Mouse (Mus musculus) layer of hippocampus, adult 11-12 months (tissue): ENCODE measurements around the gene Spata5.
"Not testable (repeated sequence)": the region's sequence is repeated elsewhere in the genome, so short reads cannot be mapped to it uniquely, and the experiment has no call there.

Source experiments
- DNase-seq: peaks from one replicate; pipeline ENCODE4 v3.0.0; 2022; ENCODE audit warnings: low spot score

Gene Spata5

GRCm38 (mm10) chr3:37569661-37570566 is 150.2 kb downstream of the Spata5 start:
- no peak for DNase-seq

DNA sequence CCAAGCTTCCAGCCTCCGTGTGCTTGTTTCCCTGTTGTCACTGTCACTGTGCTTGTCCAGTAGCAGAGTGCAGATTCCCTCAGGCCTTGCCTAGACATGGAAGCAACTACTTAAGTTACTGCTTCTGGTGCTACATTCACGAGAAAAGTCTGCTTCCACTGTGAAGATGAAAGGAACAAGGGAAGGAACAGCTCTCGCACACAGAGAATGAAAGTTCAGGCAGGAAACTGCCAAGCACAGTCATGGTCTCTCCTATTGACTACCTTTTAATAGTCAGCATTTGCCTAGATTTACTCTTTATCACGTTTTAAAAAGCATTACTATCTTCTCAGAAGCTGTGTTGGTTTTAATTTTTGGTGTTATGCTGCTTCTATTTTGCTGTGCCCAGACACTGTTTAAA is 151.9 kb downstream of the Spata5 start:
- DNase-seq, result no peak

GRCm38 (mm10) chr3:37572066-37572465 is 152.4 kb downstream of the Spata5 start:
- DNase-seq, result no peak

- no peak for DNase-seq
Measured at GRCm38 (mm10) chr3:37576840-37577239, 157.1 kb downstream of the Spata5 start.

DNA sequence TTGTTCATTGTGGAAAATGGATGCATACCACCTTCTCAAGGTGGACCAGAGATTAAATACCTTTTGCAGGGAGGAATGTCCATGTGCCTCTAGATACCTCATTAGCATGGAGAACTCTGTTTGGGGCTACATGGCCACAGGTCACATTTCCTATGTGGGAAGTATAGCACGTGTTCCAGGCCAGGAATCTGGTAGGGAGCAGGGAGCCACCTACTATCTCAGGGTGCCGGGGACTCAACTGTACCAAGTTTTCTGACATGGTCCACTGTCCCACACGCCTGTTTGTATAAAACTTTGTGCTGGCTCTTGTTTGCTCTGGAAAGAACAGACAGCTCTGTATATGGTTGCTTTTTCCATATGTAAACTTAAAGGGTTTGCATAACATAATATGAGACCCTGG is 158.0 kb downstream of the Spata5 start:
- DNase-seq, result no peak

DNA sequence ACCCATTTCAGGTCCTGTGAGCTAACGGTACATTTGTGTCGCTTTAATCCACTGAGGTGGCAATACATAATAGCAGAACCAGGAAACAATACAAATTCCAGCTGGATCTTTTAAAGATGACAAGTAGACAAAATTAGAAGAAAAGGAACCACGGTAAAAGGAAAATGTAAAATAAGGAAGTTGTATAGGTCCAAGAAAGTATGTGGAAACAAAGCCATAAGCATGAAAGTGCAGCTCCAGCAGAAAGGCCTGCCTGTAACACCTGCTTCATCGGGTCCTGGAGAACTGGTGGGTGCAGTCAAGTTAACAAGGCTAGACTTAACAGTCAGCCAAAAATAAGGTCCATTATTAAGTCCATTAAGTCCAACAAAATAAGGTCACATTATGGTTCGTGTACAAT is 164.9 kb downstream of the Spata5 start:
- no peak for DNase-seq

GRCm38 (mm10) chr3:37585967-37586730 is 166.5 kb downstream of the Spata5 start:
- DNase-seq, result peak; percentile 9

GRCm38 (mm10) chr3:37586731-37587578 is 167.3 kb downstream of the Spata5 start:
- DNase-seq, result no peak

- no peak for DNase-seq
Measured at GRCm38 (mm10) chr3:37595721-37596120, 176.0 kb downstream of the Spata5 start.

DNA sequence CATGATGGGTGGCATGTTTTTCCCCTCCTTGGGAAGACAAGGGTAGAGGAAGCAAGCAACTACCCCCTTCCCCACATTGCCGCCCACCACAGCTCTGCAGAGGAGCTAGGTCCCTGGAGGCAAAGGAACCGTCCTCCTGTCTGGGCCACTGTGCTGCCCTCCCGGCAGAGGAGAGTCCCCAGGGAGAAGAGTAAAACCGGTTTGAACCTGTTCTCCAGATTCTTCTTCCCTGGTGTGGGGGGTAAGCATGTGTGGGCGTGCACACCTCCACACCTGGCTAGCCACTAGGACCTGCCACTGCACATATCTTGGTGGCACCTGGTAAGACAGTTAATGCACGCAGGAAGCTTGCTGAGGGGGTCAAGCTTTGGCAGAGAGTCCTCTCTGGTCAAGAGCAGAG is 176.8 kb downstream of the Spata5 start:
- DNase-seq, result no peak

- no peak for DNase-seq
Measured at GRCm38 (mm10) chr3:37597200-37597599, 177.5 kb downstream of the Spata5 start.

DNA sequence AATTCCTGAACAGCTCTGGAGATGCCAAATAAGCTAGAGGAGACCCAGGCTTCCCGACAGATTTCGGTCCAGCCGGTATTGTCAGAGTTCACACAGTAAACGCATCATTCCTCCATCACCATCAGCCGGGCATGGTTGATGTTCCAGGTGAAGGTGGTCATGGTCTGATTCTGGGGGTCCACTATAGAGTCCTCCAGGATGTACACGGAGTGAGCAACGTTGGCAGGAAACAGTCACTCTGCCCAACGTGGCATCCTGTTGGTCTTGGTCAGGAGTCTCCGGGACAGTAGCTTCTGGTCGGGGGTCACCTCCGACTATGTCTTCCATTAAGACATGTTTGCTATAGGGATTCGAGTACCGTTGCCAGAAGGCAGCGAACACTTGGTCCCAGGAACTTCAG is 179.9 kb downstream of the Spata5 start:
- not testable (repeated sequence) for DNase-seq

- no peak for DNase-seq
Measured at GRCm38 (mm10) chr3:37602356-37602755, 182.7 kb downstream of the Spata5 start.

DNA sequence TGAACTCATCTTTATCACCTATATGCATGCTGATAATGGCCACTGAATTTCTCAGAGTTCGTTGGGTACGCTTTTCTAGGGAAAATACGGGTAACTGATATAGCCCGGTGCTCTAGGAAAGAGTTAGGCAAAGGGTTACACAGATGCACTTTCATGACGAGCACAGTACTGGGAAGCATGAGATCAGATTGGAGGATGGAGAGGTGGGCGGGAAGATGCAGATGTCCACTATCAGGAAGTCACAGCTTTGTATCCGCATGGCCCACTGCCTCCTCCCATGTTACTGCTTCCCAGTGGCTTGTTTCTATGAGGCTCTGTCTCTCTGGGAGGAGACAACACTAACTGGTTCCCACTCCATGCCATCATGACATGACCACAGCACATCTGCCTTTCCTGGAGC is 183.2 kb downstream of the Spata5 start:
- no peak for DNase-seq

DNA sequence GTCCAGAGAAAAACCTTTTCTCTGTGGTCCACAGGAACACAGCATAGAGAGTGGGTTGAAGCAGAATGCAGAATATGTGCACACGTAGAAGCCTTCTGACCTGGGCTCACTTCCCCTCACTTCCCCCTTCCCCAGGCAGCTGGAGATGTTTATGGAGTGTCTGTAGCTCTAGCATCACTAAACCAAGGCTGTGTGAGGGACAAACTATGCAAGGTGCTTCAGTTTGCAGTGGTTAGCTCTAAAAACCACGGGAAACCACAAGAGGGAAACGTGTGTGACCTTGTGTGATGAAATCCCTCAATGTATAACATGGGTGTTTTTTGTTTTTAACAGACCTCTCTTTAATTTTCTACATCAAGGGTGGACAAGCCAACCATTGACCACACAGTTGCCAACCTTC is 183.8 kb downstream of the Spata5 start:
- DNase-seq, result no peak

GRCm38 (mm10) chr3:37604976-37605875 is 185.5 kb downstream of the Spata5 start:
- DNase-seq, result no peak

DNA sequence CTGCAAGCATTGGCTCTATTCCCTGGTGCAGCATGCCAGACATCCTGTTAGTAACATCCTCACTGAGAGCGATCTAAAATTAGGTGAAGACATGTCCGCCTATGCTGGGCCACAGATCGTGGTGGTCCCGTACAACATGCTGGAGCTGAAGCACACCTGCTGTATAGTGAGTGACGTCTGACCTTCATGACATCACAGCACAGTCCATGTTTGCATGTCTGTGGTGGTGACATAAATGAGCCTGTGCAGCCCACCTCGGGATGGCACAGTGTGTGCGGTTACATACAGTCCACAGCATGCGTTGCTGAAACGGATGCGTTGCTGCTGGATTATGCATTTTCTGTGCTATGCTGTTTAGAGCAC is 186.2 kb downstream of the Spata5 start:
- DNase-seq, result peak; percentile 17

DNA sequence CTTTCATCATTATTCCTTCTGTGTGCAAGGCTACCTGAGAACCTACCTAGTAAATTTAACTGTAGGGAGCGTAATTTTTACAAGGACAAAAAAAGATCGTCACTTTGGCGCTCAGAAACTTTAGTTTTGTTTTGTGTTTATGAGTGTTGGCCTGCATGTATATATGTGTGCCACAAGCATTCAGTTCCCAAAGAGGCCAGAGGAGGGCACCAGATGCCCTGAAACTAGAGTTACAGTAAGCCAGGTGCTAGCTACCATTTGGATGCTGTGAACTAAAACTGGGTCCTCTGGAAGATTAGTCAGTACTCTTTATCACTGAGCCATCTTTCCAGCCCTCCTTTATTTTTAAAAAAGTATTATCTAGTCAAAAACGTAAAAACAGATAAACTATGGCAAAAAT is 189.2 kb downstream of the Spata5 start:
- DNase-seq, result no peak

DNA sequence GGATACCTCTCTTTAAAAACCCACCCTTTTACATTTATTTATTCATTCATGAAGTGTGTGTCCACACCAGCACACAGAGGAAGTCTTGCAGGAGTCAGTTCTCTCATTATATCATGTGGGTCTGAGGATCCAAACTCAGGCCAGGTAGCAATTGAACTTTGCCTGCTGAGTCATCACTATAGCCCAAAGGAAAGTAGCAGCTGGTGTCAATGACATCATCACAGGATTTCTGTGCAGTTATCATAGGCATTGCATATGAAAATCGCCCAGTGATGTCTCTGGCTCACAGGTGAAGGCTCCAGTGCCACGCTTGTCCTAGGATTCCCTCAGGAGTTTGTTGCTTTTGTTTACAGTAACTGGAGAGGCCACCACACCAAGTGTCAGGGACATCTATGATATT is 191.0 kb downstream of the Spata5 start:
- DNase-seq, result no peak

- DNase-seq, result no peak
Measured at GRCm38 (mm10) chr3:37613722-37614121, 194.0 kb downstream of the Spata5 start.
